Mouse (Mus musculus) bone marrow macrophage, adult 2 months (primary cell): ENCODE measurements at regions not wholly inside any gene's neighbourhood (a gene's known extent, or its start where the extent isn't known, plus 50 kb on each side); places are given as distances from the start of the nearest gene placed in this dataset.

Experiments used
- CTCF ChIP-seq: IDR thresholded peaks from 2 replicates; pipeline ENCODE4 v1.5.1; 2012; ENCODE audit warnings: low read depth, mild to moderate bottlenecking, low read length, moderate library complexity
- POLR2A ChIP-seq: IDR thresholded peaks from 2 replicates; pipeline ENCODE4 v1.6.1; 2012; ENCODE audit warnings: mild to moderate bottlenecking, low read depth, low read length, borderline replicate concordance

- TF ChIP-seq CTCF (no peak), POLR2A (no peak)
These were observed 154.4 kb upstream of the Lnx1 start for GRCm38 (mm10) chr5:74857161-74857560.
